Comparison of ENCODE assay signal across 8 mouse cellular contexts in the genomic region with DNA sequence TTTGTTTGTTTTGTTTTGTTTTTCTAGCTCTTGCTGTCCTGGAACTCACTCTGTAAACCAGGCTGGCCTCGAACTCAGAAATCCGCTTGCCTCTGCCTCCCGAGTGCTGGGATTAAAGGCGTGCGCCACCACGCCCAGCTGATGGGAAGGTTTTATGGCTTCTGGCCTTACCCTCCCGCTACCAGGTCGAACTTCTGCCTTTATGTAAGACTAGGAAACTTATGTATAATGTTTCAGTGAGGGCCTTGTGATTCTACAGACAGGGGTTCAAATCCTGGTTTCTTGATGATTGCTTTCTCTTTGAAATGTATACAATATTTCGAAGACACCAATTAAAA. TPM values are rescaled to one million over a fixed set of nuclear protein-coding genes. Genes with fewer than 3 reads are reported as not detected.
DNase-seq lines count a peak whose midpoint lies in the region; ATAC-seq and TF ChIP-seq lines count a peak whose summit lies in the region.
"Not testable (repeated sequence)": the region's sequence is repeated elsewhere in the genome, so short reads cannot be mapped to it uniquely, and the experiment has no call there.

No protein-coding gene starts in this region.

- 12% methylated on average over 9 of the region's 9 CpGs for WGBS in cerebellum, adult 2 months
- WGBS in forebrain, embryonic 11.5 days = 12% methylated on average over 9 of the region's 9 CpGs
- 15% methylated on average over 9 of the region's 9 CpGs for WGBS in heart, embryonic 13.5 days
- WGBS in intestine, embryonic 14.5 days = 13% methylated on average over 9 of the region's 9 CpGs
- WGBS in limb, embryonic 13.5 days = 12% methylated on average over 9 of the region's 9 CpGs
- whole genome bisulfite sequencing in lung, embryonic 16.5 days = 12% methylated on average over 9 of the region's 9 CpGs
- 16% methylated on average over 9 of the region's 9 CpGs for WGBS in neural tube, embryonic 12.5 days

- not testable (repeated sequence) for TF ChIP-seq CTCF in cerebellum, adult 2 months (IDR thresholded peaks at IDR 0.05; ENCODE audit: borderline replicate concordance, insufficient read depth, low read depth, low read length)

- not testable (repeated sequence) for H3K27me3 ChIP-seq in cerebellum, adult 2 months (ENCODE audit: control insufficient read depth, insufficient read depth, low read length); forebrain, embryonic 11.5 days (ENCODE audit: control insufficient read depth, insufficient read depth, low read length); heart, embryonic 13.5 days (replicated peaks); intestine, embryonic 14.5 days (replicated peaks; ENCODE audit: control insufficient read depth, insufficient read depth, low read length); limb, embryonic 13.5 days; lung, embryonic 16.5 days (ENCODE audit: control insufficient read depth, insufficient read depth, low read depth, low read length); neural tube, embryonic 12.5 days (replicated peaks)

- not testable (repeated sequence) for H3K4me1 ChIP-seq in cerebellum, adult 2 months (ENCODE audit: control insufficient read depth, insufficient read depth, low read length); forebrain, embryonic 11.5 days (replicated peaks; ENCODE audit: control insufficient read depth, insufficient read depth, low read length); lung, embryonic 16.5 days (replicated peaks; ENCODE audit: control insufficient read depth, insufficient read depth, low read length)
- H3K4me1 ChIP-seq in heart, embryonic 13.5 days = peaks cover 11% of the 10 kb centered on the region
- peaks cover 13% of the 10 kb centered on the region for H3K4me1 ChIP-seq in intestine, embryonic 14.5 days (replicated peaks; ENCODE audit: control insufficient read depth, insufficient read depth, low read length)
- H3K4me1 ChIP-seq in limb, embryonic 13.5 days = peaks cover 12% of the 10 kb centered on the region
- H3K4me1 ChIP-seq in neural tube, embryonic 12.5 days = peaks cover 13% of the 10 kb centered on the region

- TF ChIP-seq POLR2A in cerebellum, adult 2 months (IDR thresholded peaks at IDR 0.05; ENCODE audit: borderline replicate concordance, insufficient read depth, low read length) = not testable (repeated sequence)

- H3K4me3 ChIP-seq in cerebellum, adult 2 months (replicated peaks; ENCODE audit: insufficient read depth, low read depth, low read length) = peak overlapping the region; percentile 68
- peak overlapping the region; percentile 79 for H3K4me3 ChIP-seq in forebrain, embryonic 11.5 days (ENCODE audit: low read depth, low read length)
- peak overlapping the region; percentile 66 for H3K4me3 ChIP-seq in heart, embryonic 13.5 days
- peak overlapping the region; percentile 86 for H3K4me3 ChIP-seq in intestine, embryonic 14.5 days (ENCODE audit: low read depth, low read length)
- peak overlapping the region; percentile 73 for H3K4me3 ChIP-seq in limb, embryonic 13.5 days
- H3K4me3 ChIP-seq in lung, embryonic 16.5 days (ENCODE audit: low read length) = peak overlapping the region; percentile 65
- H3K4me3 ChIP-seq in neural tube, embryonic 12.5 days = peak overlapping the region; percentile 61

- ATAC-seq in CD4-positive, CD25-positive, alpha-beta regulatory T cell, adult 4 months = peak; percentile 45
- ATAC-seq in forebrain, embryonic 11.5 days (replicated peaks; ENCODE audit: low FRiP score) = peak; percentile 57
- ATAC-seq in heart, embryonic 13.5 days (ENCODE audit: extremely low read depth, insufficient number of reproducible peaks, low FRiP score, low TSS enrichment) = not testable (repeated sequence)
- peak; percentile 47 for ATAC-seq in intestine, embryonic 14.5 days (replicated peaks; ENCODE audit: low FRiP score, low TSS enrichment, low read depth)
- peak; percentile 48; the same call in 1 of the 2 replicates for ATAC-seq in limb, embryonic 13.5 days (ENCODE audit: low FRiP score, low read depth)
- peak; percentile 53 for ATAC-seq in lung, embryonic 16.5 days (ENCODE audit: low read depth)
- ATAC-seq in neural tube, embryonic 12.5 days (ENCODE audit: low FRiP score, low read depth) = peak; percentile 59

- not testable (repeated sequence) for H3K36me3 ChIP-seq in forebrain, embryonic 11.5 days (ENCODE audit: control insufficient read depth, insufficient read depth, low read length)
- H3K36me3 ChIP-seq in heart, embryonic 13.5 days = peaks cover 26% of the 10 kb centered on the region
- peaks cover 23% of the 10 kb centered on the region for H3K36me3 ChIP-seq in intestine, embryonic 14.5 days (ENCODE audit: control insufficient read depth, insufficient read depth, low read length)
- peaks cover 23% of the 10 kb centered on the region for H3K36me3 ChIP-seq in limb, embryonic 13.5 days
- H3K36me3 ChIP-seq in lung, embryonic 16.5 days (ENCODE audit: control insufficient read depth, insufficient read depth, low read length) = peaks cover 19% of the 10 kb centered on the region
- H3K36me3 ChIP-seq in neural tube, embryonic 12.5 days = peaks cover 14% of the 10 kb centered on the region

- not testable (repeated sequence) for H3K9me3 ChIP-seq in forebrain, embryonic 11.5 days (ENCODE audit: control insufficient read depth, low read length); heart, embryonic 13.5 days; intestine, embryonic 14.5 days (ENCODE audit: control insufficient read depth, low read length); limb, embryonic 13.5 days; lung, embryonic 16.5 days (ENCODE audit: control insufficient read depth, low read length); neural tube, embryonic 12.5 days

- H3K27ac ChIP-seq in cerebellum, adult 2 months (ENCODE audit: insufficient read depth, low read length) = peak overlapping the region; percentile 29; the same call in 1 of the 2 replicates
- H3K27ac ChIP-seq in forebrain, embryonic 11.5 days (ENCODE audit: low read depth, low read length); intestine, embryonic 14.5 days (ENCODE audit: low read depth); lung, embryonic 16.5 days (ENCODE audit: low read length); neural tube, embryonic 12.5 days: not testable (repeated sequence)
- H3K27ac ChIP-seq in heart, embryonic 13.5 days (replicated peaks) = peak overlapping the region; percentile 53; the same call in 1 of the 2 replicates
- H3K27ac ChIP-seq in limb, embryonic 13.5 days = peak overlapping the region; percentile 48; the same call in 1 of the 2 replicates

- peak overlapping the region; percentile 79 for H3K9ac ChIP-seq in forebrain, embryonic 11.5 days (ENCODE audit: low read length)
- H3K9ac ChIP-seq in heart, embryonic 13.5 days = peak overlapping the region; percentile 81
- H3K9ac ChIP-seq in intestine, embryonic 14.5 days (ENCODE audit: low read length) = peak overlapping the region; percentile 53
- peak overlapping the region; percentile 68 for H3K9ac ChIP-seq in limb, embryonic 13.5 days
- peak overlapping the region; percentile 72 for H3K9ac ChIP-seq in lung, embryonic 16.5 days (ENCODE audit: low read length)
- H3K9ac ChIP-seq in neural tube, embryonic 12.5 days = peak overlapping the region; percentile 60

- H3K4me2 ChIP-seq in forebrain, embryonic 11.5 days (ENCODE audit: low read depth, low read length, severe bottlenecking) = peak overlapping the region; percentile 59
- H3K4me2 ChIP-seq in heart, embryonic 13.5 days = peak overlapping the region; percentile 80
- H3K4me2 ChIP-seq in intestine, embryonic 14.5 days (ENCODE audit: low read length) = peak overlapping the region; percentile 75
- peak overlapping the region; percentile 88 for H3K4me2 ChIP-seq in limb, embryonic 13.5 days (replicated peaks)
- H3K4me2 ChIP-seq in lung, embryonic 16.5 days (ENCODE audit: low read depth, low read length) = peak overlapping the region; percentile 58
- peak overlapping the region; percentile 78 for H3K4me2 ChIP-seq in neural tube, embryonic 12.5 days (replicated peaks)

- not testable (repeated sequence) for DNase-seq in cerebellum, adult 2 months; forebrain, embryonic 11.5 days (ENCODE audit: low spot score); intestine, embryonic 14.5 days (ENCODE audit: low spot score)

RNA-seq across cellular contexts. Expression of gene Kif2c, which starts 0.3 kb away (rescaled TPM):
- 1 to 10 TPM; 2.8 to 8.7 TPM for polyA plus RNA-seq in CD4-positive, CD25-positive, alpha-beta regulatory T cell, adult 4 months (2017; shearing (Covaris generic))
- polyA plus RNA-seq in cerebellum, adult 2 months (2012; rRNA removed) = 0.05 and 0.16 TPM in 2 replicates
- polyA plus RNA-seq in forebrain, embryonic 11.5 days (2014; fragmentation: Nextera tagmentation; extraction: Ambion mirVana) = 111 and 116 TPM in 2 replicates
- 42.0 and 44.2 TPM in 2 replicates for polyA plus RNA-seq in heart, embryonic 13.5 days (2015; fragmentation: Nextera tagmentation; extraction: Ambion mirVana)
- polyA plus RNA-seq in intestine, embryonic 14.5 days (2014; fragmentation: Nextera tagmentation; extraction: Ambion mirVana) = 53.4 and 59.0 TPM in 2 replicates
- 71.4 and 72.6 TPM in 2 replicates for polyA plus RNA-seq in limb, embryonic 13.5 days (2015; fragmentation: Nextera tagmentation; extraction: Ambion mirVana)
- polyA plus RNA-seq in lung, embryonic 16.5 days (2015; fragmentation: Nextera tagmentation; extraction: Ambion mirVana) = 70.7 and 77.6 TPM in 2 replicates
- polyA plus RNA-seq in neural tube, embryonic 12.5 days (2016; fragmentation: Nextera tagmentation; extraction: Ambion mirVana) = 54.6 and 57.6 TPM in 2 replicates

RNA-seq across cellular contexts. Expression of gene Rps8, which starts 26.7 kb away (rescaled TPM):
- 100 to 1,000 TPM; 663 to 923 TPM for polyA plus RNA-seq in CD4-positive, CD25-positive, alpha-beta regulatory T cell, adult 4 months (2017; shearing (Covaris generic))
- 458 and 507 TPM in 2 replicates for polyA plus RNA-seq in cerebellum, adult 2 months (2012; rRNA removed)
- 797 and 841 TPM in 2 replicates for polyA plus RNA-seq in forebrain, embryonic 11.5 days (2014; fragmentation: Nextera tagmentation; extraction: Ambion mirVana)
- polyA plus RNA-seq in heart, embryonic 13.5 days (2015; fragmentation: Nextera tagmentation; extraction: Ambion mirVana) = 616 and 654 TPM in 2 replicates
- polyA plus RNA-seq in intestine, embryonic 14.5 days (2014; fragmentation: Nextera tagmentation; extraction: Ambion mirVana) = 1,373 and 1,522 TPM in 2 replicates
- 885 and 930 TPM in 2 replicates for polyA plus RNA-seq in limb, embryonic 13.5 days (2015; fragmentation: Nextera tagmentation; extraction: Ambion mirVana)
- 858 and 904 TPM in 2 replicates for polyA plus RNA-seq in lung, embryonic 16.5 days (2015; fragmentation: Nextera tagmentation; extraction: Ambion mirVana)
- 554 and 578 TPM in 2 replicates for polyA plus RNA-seq in neural tube, embryonic 12.5 days (2016; fragmentation: Nextera tagmentation; extraction: Ambion mirVana)

RNA-seq across cellular contexts. Expression of gene Plk3, which starts 49.0 kb away (rescaled TPM):
- polyA plus RNA-seq in CD4-positive, CD25-positive, alpha-beta regulatory T cell, adult 4 months (2017; shearing (Covaris generic)) = 10 to 100 TPM; 12.2 to 13.2 TPM
- 11.2 and 13.6 TPM in 2 replicates for polyA plus RNA-seq in cerebellum, adult 2 months (2012; rRNA removed)
- polyA plus RNA-seq in forebrain, embryonic 11.5 days (2014; fragmentation: Nextera tagmentation; extraction: Ambion mirVana) = 16.0 and 17.4 TPM in 2 replicates
- polyA plus RNA-seq in heart, embryonic 13.5 days (2015; fragmentation: Nextera tagmentation; extraction: Ambion mirVana) = 2.1 TPM in 2 replicates
- 3.1 and 3.7 TPM in 2 replicates for polyA plus RNA-seq in intestine, embryonic 14.5 days (2014; fragmentation: Nextera tagmentation; extraction: Ambion mirVana)
- polyA plus RNA-seq in limb, embryonic 13.5 days (2015; fragmentation: Nextera tagmentation; extraction: Ambion mirVana) = 3.1 and 3.5 TPM in 2 replicates
- 3.0 and 3.2 TPM in 2 replicates for polyA plus RNA-seq in lung, embryonic 16.5 days (2015; fragmentation: Nextera tagmentation; extraction: Ambion mirVana)
- polyA plus RNA-seq in neural tube, embryonic 12.5 days (2016; fragmentation: Nextera tagmentation; extraction: Ambion mirVana) = 39.3 and 41.4 TPM in 2 replicates

RNA-seq across cellular contexts. Expression of gene Tctex1d4, which starts 56.1 kb away (rescaled TPM):
- polyA plus RNA-seq in CD4-positive, CD25-positive, alpha-beta regulatory T cell, adult 4 months (2017; shearing (Covaris generic)) = 1 to 10 TPM; 3.2 to 6.2 TPM
- 0.92 and 2.2 TPM in 2 replicates for polyA plus RNA-seq in cerebellum, adult 2 months (2012; rRNA removed)
- not detected in 2 replicates for polyA plus RNA-seq in forebrain, embryonic 11.5 days (2014; fragmentation: Nextera tagmentation; extraction: Ambion mirVana)
- polyA plus RNA-seq in heart, embryonic 13.5 days (2015; fragmentation: Nextera tagmentation; extraction: Ambion mirVana) = not detected in 2 replicates
- polyA plus RNA-seq in intestine, embryonic 14.5 days (2014; fragmentation: Nextera tagmentation; extraction: Ambion mirVana) = not detected in 2 replicates
- polyA plus RNA-seq in limb, embryonic 13.5 days (2015; fragmentation: Nextera tagmentation; extraction: Ambion mirVana) = not detected in 2 replicates
- polyA plus RNA-seq in lung, embryonic 16.5 days (2015; fragmentation: Nextera tagmentation; extraction: Ambion mirVana) = 3.6 and 5.1 TPM in 2 replicates
- not detected in 2 replicates for polyA plus RNA-seq in neural tube, embryonic 12.5 days (2016; fragmentation: Nextera tagmentation; extraction: Ambion mirVana)

RNA-seq across cellular contexts. Expression of gene Btbd19, which starts 57.2 kb away (rescaled TPM):
- polyA plus RNA-seq in CD4-positive, CD25-positive, alpha-beta regulatory T cell, adult 4 months (2017; shearing (Covaris generic)) = 10 to 100 TPM; 18.5 to 19.2 TPM
- 7.0 and 7.1 TPM in 2 replicates for polyA plus RNA-seq in cerebellum, adult 2 months (2012; rRNA removed)
- polyA plus RNA-seq in forebrain, embryonic 11.5 days (2014; fragmentation: Nextera tagmentation; extraction: Ambion mirVana) = 4.1 and 6.5 TPM in 2 replicates
- 2.8 and 3.1 TPM in 2 replicates for polyA plus RNA-seq in heart, embryonic 13.5 days (2015; fragmentation: Nextera tagmentation; extraction: Ambion mirVana)
- polyA plus RNA-seq in intestine, embryonic 14.5 days (2014; fragmentation: Nextera tagmentation; extraction: Ambion mirVana) = 6.6 and 7.2 TPM in 2 replicates
- polyA plus RNA-seq in limb, embryonic 13.5 days (2015; fragmentation: Nextera tagmentation; extraction: Ambion mirVana) = 5.1 and 5.2 TPM in 2 replicates
- 4.5 and 4.9 TPM in 2 replicates for polyA plus RNA-seq in lung, embryonic 16.5 days (2015; fragmentation: Nextera tagmentation; extraction: Ambion mirVana)
- polyA plus RNA-seq in neural tube, embryonic 12.5 days (2016; fragmentation: Nextera tagmentation; extraction: Ambion mirVana) = 3.6 and 4.6 TPM in 2 replicates
